ENCODE assay signal across 8 mouse cellular contexts in genomic region chr9:14274986-14275720, GRCm38 (mm10). TPM values are rescaled to one million over a fixed set of nuclear protein-coding genes. Genes with fewer than 3 reads are reported as not detected.
DNase-seq lines count a peak whose midpoint lies in the region; ATAC-seq lines count a peak whose summit lies in the region.

TSS of gene Sesn3 (plus strand) at chr9:14275067.

- peak within 1 kb of the TSS; percentile 59 for H3K4me2 ChIP-seq in midbrain, embryonic 12.5 days (replicated peaks)

- H3K4me1 ChIP-seq in embryonic facial prominence, embryonic 10.5 days, result peaks cover 11% of the 10 kb centered on the region
- peaks cover 15% of the 10 kb centered on the region for H3K4me1 ChIP-seq in limb, embryonic 10.5 days
- H3K4me1 ChIP-seq in midbrain, embryonic 12.5 days, result peaks cover 11% of the 10 kb centered on the region

- 3% methylated on average over 25 of the region's 25 CpGs for WGBS in embryonic facial prominence, embryonic 10.5 days
- WGBS in limb, embryonic 10.5 days, result 2% methylated on average over 25 of the region's 25 CpGs
- WGBS in midbrain, embryonic 12.5 days, result 3% methylated on average over 25 of the region's 25 CpGs

- no peaks in the 10 kb centered on the region for H3K27me3 ChIP-seq in embryonic facial prominence, embryonic 10.5 days (replicated peaks; ENCODE audit: low read depth, poor library complexity, severe bottlenecking)
- no peaks in the 10 kb centered on the region for H3K27me3 ChIP-seq in limb, embryonic 10.5 days (ENCODE audit: low read depth, poor library complexity, severe bottlenecking)
- no peaks in the 10 kb centered on the region for H3K27me3 ChIP-seq in midbrain, embryonic 12.5 days

- H3K9me3 ChIP-seq in embryonic facial prominence, embryonic 10.5 days, result no peaks in the 10 kb centered on the region
- H3K9me3 ChIP-seq in limb, embryonic 10.5 days (replicated peaks), result no peaks in the 10 kb centered on the region
- H3K9me3 ChIP-seq in midbrain, embryonic 12.5 days, result no peaks in the 10 kb centered on the region

- no peaks in the 10 kb centered on the region for H3K36me3 ChIP-seq in embryonic facial prominence, embryonic 10.5 days (replicated peaks)
- no peaks in the 10 kb centered on the region for H3K36me3 ChIP-seq in limb, embryonic 10.5 days
- no peaks in the 10 kb centered on the region for H3K36me3 ChIP-seq in midbrain, embryonic 12.5 days

- peak within 1 kb of the TSS; percentile 95 for H3K4me3 ChIP-seq in embryonic facial prominence, embryonic 10.5 days
- H3K4me3 ChIP-seq in limb, embryonic 10.5 days, result peak within 1 kb of the TSS; percentile 95
- H3K4me3 ChIP-seq in midbrain, embryonic 12.5 days, result peak within 1 kb of the TSS; percentile 35

- ATAC-seq in midbrain, embryonic 12.5 days (ENCODE audit: low FRiP score, low read depth), result peak; percentile 23
- ATAC-seq in erythroid progenitor cell, adult 5-6 weeks (replicated peaks; ENCODE audit: low FRiP score, poor library complexity, severe bottlenecking), result no peak

- peak within 1 kb of the TSS; percentile 96 for H3K27ac ChIP-seq in embryonic facial prominence, embryonic 10.5 days (replicated peaks)
- H3K27ac ChIP-seq in limb, embryonic 10.5 days, result peak within 1 kb of the TSS; percentile 88
- H3K27ac ChIP-seq in midbrain, embryonic 12.5 days (replicated peaks), result peak within 1 kb of the TSS; percentile 80

- peak; percentile 83 for DNase-seq in adrenal gland, postnatal 10 days
- DNase-seq in embryonic facial prominence, embryonic 10.5 days (ENCODE audit: low spot score), result peak; percentile 83
- DNase-seq in heart, adult 18-20 months, result peak; percentile 76 to 79
- peak; percentile 80 for DNase-seq in kidney, adult 18-20 months
- DNase-seq in limb, embryonic 10.5 days (ENCODE audit: low spot score), result peak; percentile 84
- DNase-seq in skeletal muscle tissue, adult 2 months (ENCODE audit: low read depth, low spot score), result peak; percentile 72

- H3K9ac ChIP-seq in midbrain, embryonic 12.5 days (replicated peaks), result peak within 1 kb of the TSS; percentile 28

RNA-seq across cellular contexts. Expression of gene Sesn3, which starts in this region (rescaled TPM):
- 10 to 100 TPM; 37.0 to 40.6 TPM for total RNA-seq in adrenal gland, postnatal 10 days (2021)
- polyA plus RNA-seq in embryonic facial prominence, embryonic 10.5 days (2016; fragmentation: Nextera tagmentation; extraction: Ambion mirVana), result 20.8 and 21.6 TPM in 2 replicates
- total RNA-seq in heart, adult 18-20 months (2021), result 10 to 100 TPM; 21.4 to 25.5 TPM
- polyA plus RNA-seq in limb, embryonic 10.5 days (2016; fragmentation: Nextera tagmentation; extraction: Ambion mirVana), result 13.2 and 22.9 TPM in 2 replicates
- 20.1 and 25.0 TPM in 2 replicates for polyA plus RNA-seq in midbrain, embryonic 12.5 days (2016; fragmentation: Nextera tagmentation; extraction: Ambion mirVana)
- 5.9 and 7.9 TPM in 2 replicates for total RNA-seq in erythroid progenitor cell, adult 5-6 weeks (2015; ENCODE audit: low replicate concordance)
- total RNA-seq in erythroid progenitor cell, adult 5-6 weeks (2017; ENCODE audit: low replicate concordance), result 1.7 and 3.2 TPM in 2 replicates

Comparison
In these comparisons a context has a peak if more than half of its experiments do, and no peak if none do; other contexts are left out.
1. H3K4me3 ChIP-seq: peak in every context shown above with its lines; median percentile 95 in embryonic facial prominence, embryonic 10.5 days; 95 in limb, embryonic 10.5 days; 35 in midbrain, embryonic 12.5 days.